Mouse (Mus musculus): ENCODE results near the gene Cdc37l1. TPM values are rescaled to one million over a fixed set of nuclear protein-coding genes. Genes with fewer than 3 reads are reported as not detected.

Gene Cdc37l1
- total RNA-seq (2021): 10 to 100 TPM; 42.2 to 43.5 TPM
- long read RNA-seq, experiment 1, full-length matches to known transcripts: 87 of 114 reads
- long read RNA-seq, experiment 1, partial matches to known transcripts: 0 of 114 reads
- long read RNA-seq, experiment 1, other reads (novel, unspliced or antisense): 27 of 114 reads
- long read RNA-seq, experiment 2, full-length matches to known transcripts: 58 of 74 reads
- long read RNA-seq, experiment 2, partial matches to known transcripts: 0 of 74 reads
- long read RNA-seq, experiment 2, other reads (novel, unspliced or antisense): 16 of 74 reads

DNA sequence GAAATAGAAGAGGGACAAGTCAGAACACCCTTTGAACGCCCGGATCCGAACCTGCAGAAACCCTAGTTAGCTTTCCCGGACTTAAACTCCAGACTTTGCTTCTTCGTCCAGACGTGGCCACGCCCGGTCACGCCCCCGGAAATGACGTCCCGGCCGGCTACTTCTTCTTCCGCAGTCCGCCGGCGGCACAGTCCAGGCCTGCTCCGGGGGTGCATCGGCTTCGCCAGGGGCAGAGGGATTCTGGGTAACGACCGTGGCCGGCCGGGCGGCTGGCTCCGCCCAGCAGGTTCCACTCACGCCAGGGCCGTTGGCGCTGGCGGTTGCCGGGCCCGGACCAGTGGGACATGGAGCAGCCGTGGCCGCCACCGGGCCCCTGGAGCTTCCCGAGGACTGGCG is at the start of gene Cdc37l1:
Cdc37l1 (plus strand) TSS at position 159 of the 396 bp plus-strand sequence.
- DNase-seq (ENCODE audit: low spot score): peak; percentile 99

GRCm38 (mm10) chr19:28941271-28941670 is 48.9 kb upstream of the Cdc37l1 start:
- no peak for DNase-seq (ENCODE audit: low spot score)

- no peak for DNase-seq (ENCODE audit: low spot score)
Measured at GRCm38 (mm10) chr19:28946782-28947181, 43.4 kb upstream of the Cdc37l1 start.

- DNase-seq (ENCODE audit: low spot score): no peak
Measured at GRCm38 (mm10) chr19:28947311-28947710, 42.8 kb upstream of the Cdc37l1 start.

DNA sequence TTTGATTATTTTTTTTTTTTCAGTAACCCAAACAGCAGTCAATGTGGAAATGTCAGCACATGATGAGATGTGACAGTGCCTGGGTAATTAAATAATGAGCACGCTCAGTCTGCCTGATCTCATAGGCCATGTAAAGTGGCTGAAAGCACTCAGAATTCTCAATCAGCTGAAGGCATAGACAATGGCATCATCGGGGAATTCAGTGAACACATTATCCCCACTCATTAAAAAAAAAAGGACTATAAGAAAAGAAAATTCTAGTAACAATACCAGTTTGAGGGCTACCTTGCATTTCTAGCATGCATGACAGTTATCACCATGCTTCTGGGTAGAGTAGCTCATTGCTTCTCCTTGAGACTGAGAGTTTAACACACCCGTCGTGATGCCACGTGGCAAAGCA is 38.9 kb upstream of the Cdc37l1 start:
- DNase-seq (ENCODE audit: low spot score): no peak

- DNase-seq (ENCODE audit: low spot score): no peak
Measured at GRCm38 (mm10) chr19:28963113-28963512, 27.0 kb upstream of the Cdc37l1 start.

DNA sequence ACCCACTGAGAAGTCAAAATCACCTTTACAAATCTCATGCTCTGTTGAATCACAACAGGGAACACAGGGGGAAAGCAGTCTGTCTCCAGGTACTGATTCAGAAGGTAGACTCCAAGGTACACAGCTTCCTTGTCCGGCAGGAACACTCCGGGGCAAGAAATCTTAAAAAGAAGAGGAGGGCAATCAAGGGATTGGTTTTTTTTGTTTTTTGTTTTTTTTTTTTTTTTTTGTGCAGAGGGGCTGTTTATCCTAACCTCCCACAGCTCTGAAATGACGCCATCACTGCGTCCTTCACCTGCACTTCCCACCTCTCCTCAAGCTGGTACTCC is 26.7 kb upstream of the Cdc37l1 start:
- DNase-seq (ENCODE audit: low spot score): no peak

GRCm38 (mm10) chr19:28963842-28964551 is 26.2 kb upstream of the Cdc37l1 start, which contains the start of gene Plpp6:
Gene Plpp6, plus strand, starts transcription at chr19:28963953.
- DNase-seq (ENCODE audit: low spot score): peak; percentile 81

DNA sequence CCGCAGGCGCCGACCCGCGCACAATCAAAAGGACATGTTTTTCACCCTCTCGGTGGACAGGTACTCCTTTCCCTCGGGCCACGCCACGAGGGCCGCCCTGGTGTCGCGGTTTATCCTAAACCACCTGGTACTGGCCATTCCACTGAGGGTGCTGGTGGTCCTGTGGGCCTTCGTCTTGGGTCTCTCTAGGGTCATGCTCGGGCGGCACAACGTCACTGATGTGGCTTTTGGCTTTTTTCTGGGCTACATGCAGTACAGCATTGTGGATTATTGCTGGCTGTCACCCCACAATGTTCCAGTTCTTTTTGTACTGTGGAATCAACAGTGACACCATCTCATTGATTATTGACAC is 25.6 kb upstream of the Cdc37l1 start:
- DNase-seq (ENCODE audit: low spot score): no peak

GRCm38 (mm10) chr19:28967652-28968051 is 22.5 kb upstream of the Cdc37l1 start, which contains the start of gene 4430402I18Rik:
Gene 4430402I18Rik, minus strand, starts transcription at chr19:28967800.
- DNase-seq (ENCODE audit: low spot score): no peak

- no peak for DNase-seq (ENCODE audit: low spot score)
Measured at GRCm38 (mm10) chr19:28968178-28968577, 22.0 kb upstream of the Cdc37l1 start.

DNA sequence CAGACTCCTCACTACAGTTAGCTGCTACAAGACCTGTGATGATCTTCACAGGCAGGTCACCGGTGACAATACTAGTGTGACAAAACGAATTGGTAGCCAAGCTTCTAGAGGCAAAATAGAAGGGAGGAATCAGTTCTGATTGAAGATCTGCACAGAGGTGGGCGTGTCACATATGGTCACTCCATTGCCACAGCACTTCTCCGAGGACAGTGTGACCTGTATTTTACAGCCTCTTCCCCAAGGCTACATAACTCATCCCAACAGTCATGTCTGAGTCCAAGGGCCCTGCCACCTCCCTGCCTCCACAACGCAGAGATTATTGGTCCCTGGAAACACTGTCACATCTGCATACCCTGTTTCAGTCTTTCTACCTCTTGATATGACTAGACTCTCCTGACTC is 20.9 kb upstream of the Cdc37l1 start:
- DNase-seq (ENCODE audit: low spot score): no peak

DNA sequence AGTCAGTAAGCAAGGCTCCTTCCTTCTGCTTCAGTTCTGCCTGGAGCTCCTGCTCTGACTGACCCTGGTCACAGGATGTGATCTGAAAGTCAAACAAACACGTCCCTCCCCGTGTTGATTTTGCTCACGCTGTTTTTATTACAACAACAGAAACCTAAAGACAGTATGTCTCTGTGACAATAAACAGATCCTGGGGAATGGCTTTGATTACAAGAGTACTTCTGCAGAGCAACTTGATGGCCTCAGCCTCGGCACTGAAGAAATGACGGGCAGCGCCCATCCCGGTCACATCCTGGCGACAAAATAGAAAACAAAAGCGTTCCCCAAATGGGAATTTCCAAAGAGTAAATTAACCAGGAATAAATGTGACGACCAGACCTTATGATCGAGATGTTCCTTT is 19.9 kb upstream of the Cdc37l1 start:
- no peak for DNase-seq (ENCODE audit: low spot score)

GRCm38 (mm10) chr19:28974862-28975611 is 15.1 kb upstream of the Cdc37l1 start:
- peak; percentile 81 for DNase-seq (ENCODE audit: low spot score)

DNA sequence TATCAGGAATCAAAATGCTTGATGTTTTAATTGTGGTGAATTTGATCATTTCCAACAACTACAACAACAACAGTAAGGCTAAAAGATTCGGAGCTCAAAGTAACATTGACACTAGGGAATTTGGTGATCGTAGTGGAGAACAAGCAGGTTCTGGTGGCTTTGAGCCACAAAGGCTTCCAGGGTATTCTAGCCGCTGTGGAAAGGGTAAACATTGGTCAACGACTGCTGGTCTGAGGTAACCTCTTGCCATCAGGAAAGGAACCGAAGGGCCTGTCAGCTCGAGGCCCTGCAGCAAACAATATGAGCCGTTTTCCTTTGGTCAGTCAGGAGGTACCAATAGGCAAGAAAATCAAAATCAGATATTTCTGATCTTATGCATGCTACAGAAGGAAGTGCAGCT is 7.5 kb upstream of the Cdc37l1 start:
- no peak for DNase-seq (ENCODE audit: low spot score)

DNA sequence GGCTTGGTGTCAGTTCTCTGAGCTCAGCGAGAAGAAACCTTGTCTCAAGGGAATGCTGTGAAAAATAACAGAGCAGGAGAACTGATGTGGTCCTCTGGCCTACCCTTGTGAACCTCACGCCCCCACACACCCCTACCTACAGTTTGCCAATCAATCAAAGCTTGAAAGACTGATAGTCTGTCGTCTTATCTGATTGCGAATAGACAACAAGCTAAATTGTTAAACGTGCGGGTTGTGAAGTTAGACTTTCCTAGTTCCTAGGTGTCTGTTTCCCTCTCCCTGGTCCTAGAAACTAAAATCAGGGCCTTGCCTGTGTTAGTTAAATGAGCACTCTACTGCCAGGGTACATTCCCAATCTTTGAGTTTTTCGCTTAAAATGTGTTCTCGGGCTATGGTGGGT is 637 bp upstream of the Cdc37l1 start:
- no peak for DNase-seq (ENCODE audit: low spot score)

- no peak for DNase-seq (ENCODE audit: low spot score)
Measured at GRCm38 (mm10) chr19:28990590-28991221, 554 bp downstream of the Cdc37l1 start.

DNA sequence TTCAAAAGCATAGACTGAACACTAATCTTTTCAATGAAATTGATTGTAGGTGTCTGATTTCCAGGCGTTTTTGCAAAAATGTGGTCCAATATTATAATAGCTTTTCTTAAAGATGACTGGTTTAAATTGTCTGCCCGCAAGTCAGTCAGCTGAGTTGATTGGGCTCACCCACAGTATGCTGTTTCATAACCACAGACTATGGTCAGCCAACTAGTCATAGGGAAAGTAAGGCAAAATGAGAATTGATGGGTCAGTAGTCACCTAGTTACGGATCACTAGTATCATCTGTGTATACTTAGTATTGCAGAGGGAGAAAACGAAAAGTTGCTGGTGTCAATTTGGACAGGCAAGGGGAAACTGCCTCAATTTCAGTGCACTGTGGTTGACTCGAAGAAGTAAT is 1.2 kb downstream of the Cdc37l1 start:
- no peak for DNase-seq (ENCODE audit: low spot score)

GRCm38 (mm10) chr19:28994870-28995269 is 4.7 kb downstream of the Cdc37l1 start:
- peak; percentile 27 for DNase-seq (ENCODE audit: low spot score)

DNA sequence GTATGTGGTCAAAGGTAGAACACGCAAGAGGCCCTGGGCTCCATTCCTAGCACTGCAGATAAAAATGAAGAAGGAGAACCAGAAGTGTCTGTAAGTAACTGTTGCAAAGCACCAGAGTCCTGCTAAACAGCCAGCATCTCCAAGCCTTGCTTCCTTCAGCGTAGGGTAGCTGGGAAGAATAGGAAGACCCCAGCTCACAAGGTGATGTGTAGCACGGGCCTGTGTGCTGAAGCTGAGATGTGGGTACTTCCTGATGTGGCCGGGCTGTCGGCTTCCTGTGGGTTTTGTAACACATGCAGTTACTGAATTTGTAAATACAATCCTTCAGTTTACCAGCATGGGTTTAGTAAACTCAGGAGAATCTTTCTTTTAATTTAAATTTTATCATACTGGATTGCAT is 5.2 kb downstream of the Cdc37l1 start:
- DNase-seq (ENCODE audit: low spot score): no peak

GRCm38 (mm10) chr19:28997976-28998630 is 8.0 kb downstream of the Cdc37l1 start:
- no peak for DNase-seq (ENCODE audit: low spot score)

Data from gastrocnemius, adult 18-20 months (tissue).